ENCODE assay signal across 14 mouse cellular contexts in genomic region chr10:76647390-76647789, GRCm38 (mm10). TPM values are rescaled to one million over a fixed set of nuclear protein-coding genes. Genes with fewer than 3 reads are reported as not detected.
"Had no signal": no experiment of that assay in that cellular context is flagged by ENCODE, and none has a peak within 500 bp of the region (broad histone marks: within the 10 kb centered on the region; RNA-seq: fewer than 3 reads in every experiment).

No protein-coding gene starts in this region.

- H3K36me3 ChIP-seq: hindbrain, embryonic 15.5 days; limb, embryonic 12.5 days; liver, embryonic 13.5 days; midbrain, embryonic 13.5 days had no signal

- H3K4me3 ChIP-seq: hindbrain, embryonic 15.5 days; left cerebral cortex, adult 2 months; limb, embryonic 12.5 days; liver, embryonic 13.5 days; midbrain, embryonic 13.5 days had no signal

- H3K27me3 ChIP-seq: hindbrain, embryonic 15.5 days; limb, embryonic 12.5 days; liver, embryonic 13.5 days; midbrain, embryonic 13.5 days had no signal

- H3K4me1 ChIP-seq: hindbrain, embryonic 15.5 days; liver, embryonic 13.5 days; midbrain, embryonic 13.5 days had no signal

- ATAC-seq: liver, postnatal 0 days; midbrain, embryonic 13.5 days had no signal

- H3K27ac ChIP-seq: hindbrain, embryonic 15.5 days; left cerebral cortex, adult 2 months; limb, embryonic 12.5 days; liver, embryonic 13.5 days; midbrain, embryonic 13.5 days had no signal

- H3K9me3 ChIP-seq: hindbrain, embryonic 15.5 days; limb, embryonic 12.5 days; liver, embryonic 13.5 days; midbrain, embryonic 13.5 days had no signal

- DNase-seq: kidney, adult 8-10 months; kidney, postnatal 14 days; liver; liver, embryonic 13.5 days; liver, postnatal 0 days; lung, postnatal 36 days; right cerebral cortex, postnatal 14 days; thymus, adult 2 months; thymus, postnatal 25 days had no signal

- H3K9ac ChIP-seq: hindbrain, embryonic 15.5 days; limb, embryonic 12.5 days; liver, embryonic 13.5 days; liver, postnatal 0 days; midbrain, embryonic 13.5 days had no signal

- H3K4me2 ChIP-seq: hindbrain, embryonic 15.5 days; limb, embryonic 12.5 days; liver, embryonic 13.5 days; midbrain, embryonic 13.5 days had no signal

RNA-seq across cellular contexts. Expression of gene Col6a2, which starts 24.0 kb away (rescaled TPM):
- total RNA-seq: megakaryocyte progenitor cell, adult 5-6 weeks had no signal
